Mouse (Mus musculus) spleen, adult 2 months (tissue): ENCODE data around the gene Tfeb.

Experiments
- CTCF ChIP-seq: fragments of 200-500 bp; IDR thresholded peaks from 2 replicates; pipeline ENCODE4 v1.5.1; 2011; ENCODE audit warnings: mild to moderate bottlenecking, inconsistent platforms; ENCODE audit not compliant: insufficient read depth, insufficient read length, insufficient replicate concordance; ENCODE audit errors: extremely low read depth
- POLR2A ChIP-seq: fragments of 200-500 bp; IDR thresholded peaks from 2 replicates; pipeline ENCODE4 v1.6.1; 2011; ENCODE audit warnings: low read depth, low read length, inconsistent platforms

GRCm38 (mm10) chr17:47795446-47795845, 58.6 kb downstream of the Tfeb start:
- peak; percentile 70; the same call in 1 of the 2 replicates for TF ChIP-seq CTCF
- no peak for TF ChIP-seq POLR2A
